Mouse (Mus musculus): ENCODE measurements around the gene Ap1g2. TPM values are rescaled to one million over a fixed set of nuclear protein-coding genes. Genes with fewer than 3 reads are reported as not detected.

Gene Ap1g2
- polyA plus RNA-seq, 1 experiment from 2014 or later = 8.6 TPM

- Histone ChIP-seq H3K27ac (replicated peaks in 1 of 2; ENCODE audit: control insufficient read depth in 1 of 2, insufficient read depth in 1 of 2, low read depth in 2 of 2, low read length in 2 of 2) (no peak overlapping the region), H3K4me3 (ENCODE audit: control insufficient read depth in 1 of 2, insufficient read depth in 1 of 2, low read depth in 1 of 2, low read length in 2 of 2) (no peak overlapping the region), H3K36me3 (ENCODE audit: control insufficient read depth, insufficient read depth, low read length) (no peaks in the 10 kb centered on the region), H3K27me3 (ENCODE audit: control insufficient read depth, insufficient read depth, low read length) (peaks cover 90% of the 10 kb centered on the region), H3K4me2 (ENCODE audit: low read length) (no peak overlapping the region), H3K9me3 (ENCODE audit: control insufficient read depth, low read length) (no peaks in the 10 kb centered on the region), H3K4me1 (ENCODE audit: control insufficient read depth in 2 of 2, insufficient read depth in 2 of 2, low read length in 2 of 2) (peaks cover 8 to 25% of the 10 kb centered on the region in 2 experiments; a peak in 3 of 4 replicates), H3K9ac (ENCODE audit: low read length) (no peak overlapping the region)
- no peak for ATAC-seq (ENCODE audit: insufficient number of reproducible peaks, insufficient read depth, low FRiP score, low read depth)
- 59% methylated on average over 51 of the region's 51 CpGs for WGBS
Observed at GRCm38 (mm10) chr14:55113351-55113974, 7.1 kb upstream of the Ap1g2 start.

GRCm38 (mm10) chr14:55111720-55112119 is 5.3 kb upstream of the Ap1g2 start:
- Histone ChIP-seq H3K9ac (ENCODE audit: low read length) (no peak overlapping the region), H3K4me3 (ENCODE audit: control insufficient read depth in 1 of 2, insufficient read depth in 1 of 2, low read depth in 1 of 2, low read length in 2 of 2) (no peak overlapping the region), H3K4me1 (ENCODE audit: control insufficient read depth in 2 of 2, insufficient read depth in 2 of 2, low read length in 2 of 2) (peaks cover 8 to 25% of the 10 kb centered on the region in 2 experiments; a peak in 3 of 4 replicates), H3K36me3 (ENCODE audit: control insufficient read depth, insufficient read depth, low read length) (no peaks in the 10 kb centered on the region), H3K9me3 (ENCODE audit: control insufficient read depth, low read length) (no peaks in the 10 kb centered on the region), H3K27ac (replicated peaks in 1 of 2; ENCODE audit: control insufficient read depth in 1 of 2, insufficient read depth in 1 of 2, low read depth in 2 of 2, low read length in 2 of 2) (no peak overlapping the region), H3K27me3 (ENCODE audit: control insufficient read depth, insufficient read depth, low read length) (peaks cover 84% of the 10 kb centered on the region), H3K4me2 (ENCODE audit: low read length) (no peak overlapping the region)
- 76% methylated on average over 2 of the region's 2 CpGs for WGBS
- no peak for ATAC-seq (ENCODE audit: insufficient number of reproducible peaks, insufficient read depth, low FRiP score, low read depth)

GRCm38 (mm10) chr14:55110076-55110475 is 3.7 kb upstream of the Ap1g2 start:
- Histone ChIP-seq H3K27ac (replicated peaks in 1 of 2; ENCODE audit: control insufficient read depth in 1 of 2, insufficient read depth in 1 of 2, low read depth in 2 of 2, low read length in 2 of 2) (no peak overlapping the region), H3K4me2 (ENCODE audit: low read length) (no peak overlapping the region), H3K9me3 (ENCODE audit: control insufficient read depth, low read length) (no peaks in the 10 kb centered on the region), H3K4me3 (ENCODE audit: control insufficient read depth in 1 of 2, insufficient read depth in 1 of 2, low read depth in 1 of 2, low read length in 2 of 2) (no peak overlapping the region), H3K4me1 (ENCODE audit: control insufficient read depth in 2 of 2, insufficient read depth in 2 of 2, low read length in 2 of 2) (peaks cover 15 to 23% of the 10 kb centered on the region in 2 experiments), H3K9ac (ENCODE audit: low read length) (no peak overlapping the region), H3K27me3 (ENCODE audit: control insufficient read depth, insufficient read depth, low read length) (peaks cover 67% of the 10 kb centered on the region), H3K36me3 (ENCODE audit: control insufficient read depth, insufficient read depth, low read length) (no peaks in the 10 kb centered on the region)
- 31% methylated on average over 9 of the region's 9 CpGs for WGBS
- no peak for ATAC-seq (ENCODE audit: insufficient number of reproducible peaks, insufficient read depth, low FRiP score, low read depth)

- Histone ChIP-seq H3K4me3 (ENCODE audit: control insufficient read depth in 1 of 2, insufficient read depth in 1 of 2, low read depth in 1 of 2, low read length in 2 of 2) (no peak overlapping the region), H3K9ac (ENCODE audit: low read length) (no peak overlapping the region), H3K36me3 (ENCODE audit: control insufficient read depth, insufficient read depth, low read length) (no peaks in the 10 kb centered on the region), H3K27me3 (ENCODE audit: control insufficient read depth, insufficient read depth, low read length) (peaks cover 59% of the 10 kb centered on the region), H3K27ac (replicated peaks in 1 of 2; ENCODE audit: control insufficient read depth in 1 of 2, insufficient read depth in 1 of 2, low read depth in 2 of 2, low read length in 2 of 2) (no peak overlapping the region), H3K9me3 (ENCODE audit: control insufficient read depth, low read length) (no peaks in the 10 kb centered on the region), H3K4me2 (ENCODE audit: low read length) (no peak overlapping the region), H3K4me1 (ENCODE audit: control insufficient read depth in 2 of 2, insufficient read depth in 2 of 2, low read length in 2 of 2) (peaks cover 16 to 17% of the 10 kb centered on the region in 2 experiments)
- no peak for ATAC-seq (ENCODE audit: insufficient number of reproducible peaks, insufficient read depth, low FRiP score, low read depth)
- WGBS = 10% methylated on average over 21 of the region's 21 CpGs
Observed at GRCm38 (mm10) chr14:55109048-55109873, 2.9 kb upstream of the Ap1g2 start.

GRCm38 (mm10) chr14:55108202-55108870 is 1.9 kb upstream of the Ap1g2 start:
- Histone ChIP-seq H3K4me1 (ENCODE audit: control insufficient read depth in 2 of 2, insufficient read depth in 2 of 2, low read length in 2 of 2) (peaks cover 12 to 17% of the 10 kb centered on the region in 2 experiments), H3K9me3 (ENCODE audit: control insufficient read depth, low read length) (no peaks in the 10 kb centered on the region), H3K27me3 (ENCODE audit: control insufficient read depth, insufficient read depth, low read length) (peaks cover 50% of the 10 kb centered on the region), H3K4me3 (ENCODE audit: control insufficient read depth in 1 of 2, insufficient read depth in 1 of 2, low read depth in 1 of 2, low read length in 2 of 2) (no peak overlapping the region), H3K27ac (replicated peaks in 1 of 2; ENCODE audit: control insufficient read depth in 1 of 2, insufficient read depth in 1 of 2, low read depth in 2 of 2, low read length in 2 of 2) (no peak overlapping the region), H3K36me3 (ENCODE audit: control insufficient read depth, insufficient read depth, low read length) (no peaks in the 10 kb centered on the region), H3K4me2 (ENCODE audit: low read length) (no peak overlapping the region), H3K9ac (ENCODE audit: low read length) (no peak overlapping the region)
- no peak for ATAC-seq (ENCODE audit: insufficient number of reproducible peaks, insufficient read depth, low FRiP score, low read depth)
- 33% methylated on average over 9 of the region's 9 CpGs for WGBS

- H3K27ac ChIP-seq (replicated peaks in 1 of 2; ENCODE audit: control insufficient read depth in 1 of 2, insufficient read depth in 1 of 2, low read depth in 2 of 2, low read length in 2 of 2) = no peak overlapping the region
- no peaks in the 10 kb centered on the region for H3K9me3 ChIP-seq (ENCODE audit: control insufficient read depth, low read length)
- no peak overlapping the region for H3K9ac ChIP-seq (ENCODE audit: low read length)
- no peak overlapping the region for H3K4me2 ChIP-seq (ENCODE audit: low read length)
- H3K4me3 ChIP-seq (ENCODE audit: control insufficient read depth in 1 of 2, insufficient read depth in 1 of 2, low read depth in 1 of 2, low read length in 2 of 2) = no peak overlapping the region
- H3K36me3 ChIP-seq (ENCODE audit: control insufficient read depth, insufficient read depth, low read length) = peaks cover 6% of the 10 kb centered on the region; the same call in 1 of the 2 replicates
- 76% methylated on average over 8 of the region's 8 CpGs for WGBS
- peaks cover 12 to 17% of the 10 kb centered on the region in 2 experiments for H3K4me1 ChIP-seq (ENCODE audit: control insufficient read depth in 2 of 2, insufficient read depth in 2 of 2, low read length in 2 of 2)
- ATAC-seq (ENCODE audit: insufficient number of reproducible peaks, insufficient read depth, low FRiP score, low read depth) = no peak
- H3K27me3 ChIP-seq (ENCODE audit: control insufficient read depth, insufficient read depth, low read length) = peaks cover 39% of the 10 kb centered on the region
Observed at GRCm38 (mm10) chr14:55106990-55107389, 597 bp upstream of the Ap1g2 start.

GRCm38 (mm10) chr14:55105386-55105785 is 1.0 kb downstream of the Ap1g2 start:
- Histone ChIP-seq H3K4me3 (ENCODE audit: control insufficient read depth in 1 of 2, insufficient read depth in 1 of 2, low read depth in 1 of 2, low read length in 2 of 2) (peak overlapping the region; percentile 57 to 58), H3K9me3 (ENCODE audit: control insufficient read depth, low read length) (no peaks in the 10 kb centered on the region), H3K27ac (replicated peaks in 1 of 2; ENCODE audit: control insufficient read depth in 1 of 2, insufficient read depth in 1 of 2, low read depth in 2 of 2, low read length in 2 of 2) (no peak overlapping the region), H3K36me3 (ENCODE audit: control insufficient read depth, insufficient read depth, low read length) (peaks cover 12% of the 10 kb centered on the region; the same call in 1 of the 2 replicates), H3K4me1 (ENCODE audit: control insufficient read depth in 2 of 2, insufficient read depth in 2 of 2, low read length in 2 of 2) (peaks cover 12 to 17% of the 10 kb centered on the region in 2 experiments), H3K27me3 (ENCODE audit: control insufficient read depth, insufficient read depth, low read length) (peaks cover 24% of the 10 kb centered on the region), H3K9ac (ENCODE audit: low read length) (peak overlapping the region; percentile 69), H3K4me2 (ENCODE audit: low read length) (peak overlapping the region; percentile 82)
- ATAC-seq (ENCODE audit: insufficient number of reproducible peaks, insufficient read depth, low FRiP score, low read depth) = no peak
- WGBS = 7% methylated on average over 7 of the region's 7 CpGs

All from heart, embryonic 14.5 days (tissue).